Comparison of ENCODE assay signal across 8 mouse cellular contexts in genomic region chr11:30771267-30771903, GRCm38 (mm10). TPM values are rescaled to one million over a fixed set of nuclear protein-coding genes. Genes with fewer than 3 reads are reported as not detected.
DNase-seq lines count a peak whose midpoint lies in the region; ATAC-seq and TF ChIP-seq lines count a peak whose summit lies in the region.

Gene Psme4 (plus strand): TSS chr11:30771726.

- peak; percentile 90 for TF ChIP-seq POLR2A in cortical plate, adult 2 months (IDR thresholded peaks at IDR 0.05; ENCODE audit: extremely low read depth, insufficient read depth, low read length)

- H3K27ac ChIP-seq in cortical plate, adult 2 months (ENCODE audit: insufficient read depth, low read length) = peak within 1 kb of the TSS; percentile 68

- peak within 1 kb of the TSS; percentile 69 for H3K4me3 ChIP-seq in cortical plate, adult 2 months (ENCODE audit: insufficient read depth, low read length)

- TF ChIP-seq CTCF in cortical plate, adult 2 months (IDR thresholded peaks at IDR 0.05; ENCODE audit: extremely low read depth, insufficient read depth, low read length) = no peak

- no peaks in the 10 kb centered on the region; the same call in 1 of the 2 replicates for H3K4me1 ChIP-seq in cortical plate, adult 2 months (ENCODE audit: control insufficient read depth, insufficient read depth, low read length)

- peak; percentile 96 for ATAC-seq in activated CD4-positive, CD25-positive, alpha-beta regulatory T cell, adult 4 months
- peak; percentile 89 for ATAC-seq in megakaryocyte progenitor cell, adult 5-6 weeks (replicated peaks; ENCODE audit: poor library complexity)

- peak; percentile 97 for DNase-seq in gastrocnemius, postnatal 10 days
- peak; percentile 96 for DNase-seq in induced T-regulatory cell, adult 2 months (ENCODE audit: low read depth)
- DNase-seq in left cerebral cortex, adult 9 months (ENCODE audit: low spot score in 2 of 2) = peak; percentile 73 to 91
- peak; percentile 93 for DNase-seq in right cerebral cortex, postnatal 14 days
- DNase-seq in urinary bladder, postnatal 36 days (ENCODE audit: low spot score in 2 of 2) = peak; percentile 93 to 96

RNA-seq across cellular contexts. Expression of gene Psme4, which starts in this region (rescaled TPM):
- 10 to 100 TPM; 20.0 to 31.8 TPM for polyA plus RNA-seq in activated CD4-positive, CD25-positive, alpha-beta regulatory T cell, adult 4 months (2017; shearing (Covaris generic))
- 29.3 and 31.4 TPM in 2 replicates for polyA plus RNA-seq in cortical plate, adult 2 months (2012; rRNA removed)
- total RNA-seq in gastrocnemius, postnatal 10 days (2021) = 10 to 100 TPM; 80.9 to 87.4 TPM
- 46.7 and 51.2 TPM in 2 replicates for total RNA-seq in megakaryocyte progenitor cell, adult 5-6 weeks (2015)
- total RNA-seq in megakaryocyte progenitor cell, adult 5-6 weeks (2017) = 44.1 and 49.0 TPM in 2 replicates

Comparison
In these comparisons a context has a peak if more than half of its experiments do, and no peak if none do; other contexts are left out.
1. Peak in every context shown above with its lines: DNase-seq, ATAC-seq, H3K4me3 ChIP-seq and H3K27ac ChIP-seq.